Mouse (Mus musculus) heart, postnatal 0 days (tissue): ENCODE data around the gene Fyb. TPM values are rescaled to one million over a fixed set of nuclear protein-coding genes. Genes with fewer than 3 reads are reported as not detected.

Source experiments
- ATAC-seq: fragments of 200-750 bp; cut with Nextera tagmentation; 2 replicates; pipeline ENCODE4 v1.8.0; 2017; ENCODE audit warnings: low read depth, moderate number of reproducible peaks, moderate library complexity; ENCODE audit not compliant: insufficient read depth
- DNase-seq: peaks from one replicate; pipeline ENCODE4 v3.0.0-alpha.2; 2016; ENCODE audit warnings: low spot score
- H3K27ac ChIP-seq: fragments of 300-500 bp; sonication (generic); 2 replicates; pipeline ENCODE4 v1.5.1; 2014; ENCODE audit warnings: low read depth, mild to moderate bottlenecking
- H3K27me3 ChIP-seq: fragments of 300-500 bp; sonication (generic); 2 replicates; pipeline ENCODE4 v1.6.1; 2014; ENCODE audit warnings: low read length, mixed read lengths; ENCODE audit not compliant: control insufficient read depth, insufficient read depth
- H3K36me3 ChIP-seq: fragments of 300-500 bp; sonication (generic); replicated peaks from 2 replicates; pipeline ENCODE4 v1.6.1; 2014; ENCODE audit warnings: low read length, mixed read lengths; ENCODE audit not compliant: control insufficient read depth, insufficient read depth
- H3K4me1 ChIP-seq: fragments of 300-500 bp; sonication (generic); 2 replicates; pipeline ENCODE4 v1.6.1; 2014; ENCODE audit warnings: antibody characterized with exemption; ENCODE audit not compliant: control insufficient read depth, insufficient read depth
- H3K4me2 ChIP-seq: fragments of 300-500 bp; sonication (generic); 2 replicates; pipeline ENCODE4 v1.6.1; 2014; ENCODE audit warnings: low read depth, mild to moderate bottlenecking, low read length, moderate library complexity
- H3K4me3 ChIP-seq: fragments of 300-500 bp; sonication (generic); 2 replicates; pipeline ENCODE4 v1.5.1; 2014; ENCODE audit warnings: low read depth, low read length
- H3K9ac ChIP-seq: fragments of 300-500 bp; sonication (generic); replicated peaks from 2 replicates; pipeline ENCODE4 v1.6.1; 2014; ENCODE audit warnings: low read depth, low read length, mixed read lengths
- H3K9me3 ChIP-seq: fragments of 300-500 bp; sonication (generic); replicated peaks from 2 replicates; pipeline ENCODE4 v1.6.1; 2016; ENCODE audit warnings: low read length; ENCODE audit not compliant: control insufficient read depth
- CTCF ChIP-seq: IDR thresholded peaks from 2 replicates; pipeline ENCODE4 v1.5.1; 2016; ENCODE audit warnings: antibody characterized with exemption, control low read depth, low read depth
- EP300 ChIP-seq: IDR thresholded peaks from 2 replicates; pipeline ENCODE4 v1.6.1; 2016; ENCODE audit warnings: antibody characterized with exemption, low read depth
- WGBS: fragments of 180-500 bp; shearing (Covaris S2); extraction: QIAGEN DNeasy Blood & Tissue Kit; methylation state at CpG from one replicate; pipeline ENCODE4 v1.1.7; 2014; 5-methylcytosine and 5-hydroxymethylcytosine counted together
- polyA plus RNA-seq: library from polyadenylated mRNA; unstranded; fragments of >200 nt; fragmentation: Nextera tagmentation; extraction: Ambion mirVana; gene quantifications from 2 replicates; pipeline ENCODE4 v1.2.1, GENCODE M21; 2015
- total RNA-seq: library from RNA; depleted of rRNA; stranded (reverse); fragments of >200 nt; gene quantifications from 2 replicates; pipeline ENCODE4 v1.2.3, GENCODE M21; 2014; ENCODE audit warnings: low replicate concordance

The Fyb gene
- total and polyA plus RNA-seq, 2 experiments from 2014 or later: 1.8 TPM; not detected in 1

DNA sequence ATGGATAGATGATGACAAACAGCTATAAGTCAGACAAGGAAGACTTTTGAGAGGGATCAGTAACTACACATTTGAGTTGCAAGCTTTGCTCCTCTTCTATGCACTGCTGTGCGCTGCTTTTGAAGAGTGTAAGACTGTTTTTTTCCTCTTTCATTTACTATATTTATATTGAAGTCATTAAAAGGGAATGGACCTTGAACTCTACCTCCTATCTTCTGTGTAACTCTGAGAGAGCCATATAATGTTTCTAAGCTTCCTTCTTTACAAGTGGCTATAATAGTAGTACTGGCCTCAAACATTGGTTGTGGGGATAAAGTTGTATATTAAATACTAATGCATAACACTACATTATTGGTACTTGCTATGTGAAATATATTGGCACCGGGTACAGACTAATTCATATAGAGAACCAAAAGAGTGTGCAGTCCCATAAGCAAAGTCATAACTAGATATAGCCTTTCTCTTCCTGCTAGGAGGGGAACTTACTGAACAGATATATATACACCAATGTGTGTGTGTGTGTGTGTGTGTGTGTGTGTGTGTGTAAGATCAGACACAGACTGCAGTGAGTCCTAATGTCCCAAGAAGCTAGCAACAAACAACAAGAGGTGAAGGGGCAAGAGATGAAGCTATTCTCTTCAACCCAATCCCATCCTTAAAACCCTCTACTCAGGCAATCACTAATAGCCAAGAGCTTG, 47.7 kb downstream of the Fyb start:
- H3K27ac ChIP-seq: no peak overlapping the region
- H3K9ac ChIP-seq: no peak overlapping the region
- no peaks in the 10 kb centered on the region for H3K27me3 ChIP-seq
- WGBS: 96% methylated on average over 2 of the region's 2 CpGs
- no peaks in the 10 kb centered on the region for H3K4me1 ChIP-seq
- no peaks in the 10 kb centered on the region for H3K9me3 ChIP-seq
- H3K4me3 ChIP-seq: no peak overlapping the region
- no peak for TF ChIP-seq CTCF
- no peaks in the 10 kb centered on the region for H3K36me3 ChIP-seq
- no peak overlapping the region for H3K4me2 ChIP-seq
- no peak for ATAC-seq
- DNase-seq: no peak

DNA sequence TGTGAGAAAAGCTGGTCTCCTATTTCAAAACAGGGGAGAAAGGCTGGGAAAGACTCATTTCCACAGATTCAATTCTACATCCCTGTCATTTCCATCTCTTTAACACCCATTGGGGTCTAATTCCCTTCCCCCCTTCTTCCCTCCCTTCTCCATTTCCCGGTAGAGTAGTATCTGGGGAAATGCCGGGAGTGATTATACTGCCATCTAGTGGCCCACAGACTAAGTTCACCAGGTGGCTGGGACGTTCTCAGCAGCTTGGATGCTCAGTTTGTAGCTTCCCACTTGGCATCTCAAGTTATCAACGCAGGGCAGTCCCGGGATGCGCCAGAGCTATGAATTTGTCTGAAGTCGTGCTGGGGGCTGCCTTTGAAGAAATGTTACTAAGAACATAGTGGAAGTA, 48.2 kb downstream of the Fyb start:
- H3K36me3 ChIP-seq: no peaks in the 10 kb centered on the region
- H3K4me1 ChIP-seq: no peaks in the 10 kb centered on the region
- DNase-seq (peak; percentile 67), ATAC-seq (0 out of 2 replicates have a peak, but pooled peaks have one; percentile 47)
- no peak for TF ChIP-seq EP300
- TF ChIP-seq CTCF: peak; percentile 94
- H3K27me3 ChIP-seq: no peaks in the 10 kb centered on the region
- no peak overlapping the region for H3K9ac ChIP-seq
- 2% methylated on average over 7 of the region's 7 CpGs for WGBS
- H3K4me3 ChIP-seq: no peak overlapping the region
- H3K9me3 ChIP-seq: no peaks in the 10 kb centered on the region
- no peak overlapping the region for H3K27ac ChIP-seq
- no peak overlapping the region for H3K4me2 ChIP-seq

DNA sequence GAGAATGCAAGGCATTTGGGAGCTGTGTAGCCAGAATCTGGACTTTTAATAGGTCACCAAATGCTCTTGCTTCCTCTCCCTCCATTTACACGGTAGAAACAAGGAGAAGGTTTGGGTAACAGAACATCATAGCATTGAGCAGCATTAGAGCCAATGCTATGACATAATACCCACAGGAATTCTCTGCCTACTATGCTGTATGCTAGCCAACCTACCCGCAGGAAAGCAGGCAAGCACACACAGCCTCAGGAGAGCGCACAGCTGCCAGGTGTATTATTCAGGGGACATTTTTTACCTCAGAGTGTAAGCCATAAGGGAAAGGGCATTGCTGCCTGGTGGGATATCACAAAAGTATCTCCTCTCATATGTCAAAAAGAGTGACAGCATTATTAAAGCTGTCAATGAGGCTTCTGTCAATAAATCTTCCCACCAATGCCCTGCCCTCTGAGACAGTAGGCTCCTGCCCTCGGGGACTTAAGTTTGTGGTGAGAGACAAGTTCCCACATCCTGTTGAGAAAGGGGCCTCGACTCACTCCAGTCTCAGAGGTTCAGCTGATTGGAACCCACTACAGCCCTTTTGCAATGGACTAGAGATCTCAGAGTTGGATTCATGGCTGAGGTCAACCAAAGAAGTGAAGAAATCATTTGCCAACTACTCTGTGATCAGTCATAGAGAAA, 51.8 kb downstream of the Fyb start:
- no peak overlapping the region for H3K4me3 ChIP-seq
- DNase-seq (no peak), ATAC-seq (peak; percentile 58; the same call in 1 of the 2 replicates)
- 22% methylated on average over 5 of the region's 5 CpGs for WGBS
- no peaks in the 10 kb centered on the region for H3K9me3 ChIP-seq
- no peaks in the 10 kb centered on the region for H3K27me3 ChIP-seq
- H3K27ac ChIP-seq: no peak overlapping the region; the same call in 1 of the 2 replicates
- H3K36me3 ChIP-seq: no peaks in the 10 kb centered on the region
- H3K4me2 ChIP-seq: no peak overlapping the region; the same call in 1 of the 2 replicates
- no peaks in the 10 kb centered on the region for H3K4me1 ChIP-seq
- no peak overlapping the region for H3K9ac ChIP-seq
- TF ChIP-seq CTCF (no peak), EP300 (no peak)

DNA sequence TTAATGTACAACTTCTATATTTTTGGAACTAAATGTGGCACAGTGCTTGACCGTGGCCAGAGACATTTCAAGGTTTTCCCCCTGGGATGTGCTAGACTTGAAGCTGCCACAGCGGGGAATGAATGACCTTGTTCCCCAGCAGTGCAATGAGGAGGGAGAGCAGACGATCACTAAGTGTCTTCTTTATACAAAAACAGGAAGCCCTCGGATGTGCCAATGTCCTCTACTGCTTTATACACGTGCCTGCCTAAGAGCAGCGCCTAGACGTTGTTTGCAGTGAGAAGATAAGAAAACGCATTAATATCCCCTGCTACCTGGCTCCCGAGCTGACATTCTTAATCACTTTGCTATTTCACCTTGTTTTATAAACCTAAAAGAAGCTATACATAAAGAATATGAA, 55.3 kb downstream of the Fyb start:
- ATAC-seq (no peak), DNase-seq (no peak)
- H3K4me3 ChIP-seq: no peak overlapping the region
- TF ChIP-seq CTCF: no peak
- TF ChIP-seq EP300: no peak
- H3K4me2 ChIP-seq: no peak overlapping the region
- H3K36me3 ChIP-seq: no peaks in the 10 kb centered on the region
- 42% methylated on average over 9 of the region's 9 CpGs for WGBS
- H3K27me3 ChIP-seq: no peaks in the 10 kb centered on the region
- no peaks in the 10 kb centered on the region for H3K9me3 ChIP-seq
- H3K4me1 ChIP-seq: no peaks in the 10 kb centered on the region
- no peak overlapping the region for H3K27ac ChIP-seq
- H3K9ac ChIP-seq: no peak overlapping the region

DNA sequence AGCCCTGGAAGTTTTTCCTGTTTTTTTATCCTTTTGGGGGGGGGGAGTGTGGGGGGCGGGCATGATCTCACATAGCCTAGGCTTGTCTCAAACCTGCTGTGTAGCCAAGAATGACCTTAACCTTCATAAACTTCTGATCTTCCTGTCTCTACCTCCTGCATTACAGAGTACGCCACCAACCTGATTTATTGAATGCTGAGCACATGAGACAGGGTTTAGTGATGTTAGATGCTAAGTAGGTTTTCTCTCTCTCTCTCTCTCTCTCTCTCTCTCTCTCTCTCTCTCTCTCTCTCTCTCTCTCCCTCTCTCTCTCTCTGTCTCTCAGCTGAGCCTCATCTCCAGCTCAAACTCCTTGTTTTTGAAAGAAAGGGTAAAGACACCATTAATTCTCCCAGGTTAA, 56.0 kb downstream of the Fyb start:
- Histone ChIP-seq H3K27ac (no peak overlapping the region), H3K36me3 (no peaks in the 10 kb centered on the region), H3K9me3 (no peaks in the 10 kb centered on the region), H3K4me3 (no peak overlapping the region), H3K27me3 (no peaks in the 10 kb centered on the region), H3K9ac (no peak overlapping the region), H3K4me1 (no peaks in the 10 kb centered on the region), H3K4me2 (peak overlapping the region; percentile 54; the same call in 1 of the 2 replicates)
- no peak for TF ChIP-seq CTCF
- no peak for TF ChIP-seq EP300
- no peak for DNase-seq
- 61% methylated on average over 2 of the region's 2 CpGs for WGBS
- ATAC-seq: no peak
